Mouse (Mus musculus): ENCODE results near the gene Pnpla8.
"Not testable (repeated sequence)": the region's sequence is repeated elsewhere in the genome, so short reads cannot be mapped to it uniquely, and the experiment has no call there.

The Pnpla8 gene

DNA sequence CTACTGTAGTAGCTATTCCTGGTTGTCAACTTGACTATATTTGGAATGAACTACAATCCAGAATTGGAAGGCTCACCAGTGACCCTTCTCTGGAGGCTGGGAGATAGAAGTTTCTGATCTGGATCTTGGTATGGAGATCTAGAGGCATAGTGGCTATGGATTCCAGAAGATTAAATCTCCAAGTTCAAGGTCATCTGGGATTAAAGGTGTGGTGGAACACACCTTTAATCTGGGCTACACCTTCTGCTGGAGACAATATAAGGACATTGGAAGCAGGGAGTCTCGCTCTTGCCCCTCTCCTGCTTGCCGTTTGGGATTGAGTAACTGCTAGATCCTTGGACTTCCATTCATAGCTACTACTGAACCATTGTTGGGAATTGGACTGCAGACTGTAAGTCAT, at the start of gene Pnpla8:
Gene Pnpla8, plus strand, starts transcription at position 301 of the 400 bp plus-strand sequence.
- not testable (repeated sequence) for DNase-seq (ENCODE audit: low spot score in 2 of 2)

DNA sequence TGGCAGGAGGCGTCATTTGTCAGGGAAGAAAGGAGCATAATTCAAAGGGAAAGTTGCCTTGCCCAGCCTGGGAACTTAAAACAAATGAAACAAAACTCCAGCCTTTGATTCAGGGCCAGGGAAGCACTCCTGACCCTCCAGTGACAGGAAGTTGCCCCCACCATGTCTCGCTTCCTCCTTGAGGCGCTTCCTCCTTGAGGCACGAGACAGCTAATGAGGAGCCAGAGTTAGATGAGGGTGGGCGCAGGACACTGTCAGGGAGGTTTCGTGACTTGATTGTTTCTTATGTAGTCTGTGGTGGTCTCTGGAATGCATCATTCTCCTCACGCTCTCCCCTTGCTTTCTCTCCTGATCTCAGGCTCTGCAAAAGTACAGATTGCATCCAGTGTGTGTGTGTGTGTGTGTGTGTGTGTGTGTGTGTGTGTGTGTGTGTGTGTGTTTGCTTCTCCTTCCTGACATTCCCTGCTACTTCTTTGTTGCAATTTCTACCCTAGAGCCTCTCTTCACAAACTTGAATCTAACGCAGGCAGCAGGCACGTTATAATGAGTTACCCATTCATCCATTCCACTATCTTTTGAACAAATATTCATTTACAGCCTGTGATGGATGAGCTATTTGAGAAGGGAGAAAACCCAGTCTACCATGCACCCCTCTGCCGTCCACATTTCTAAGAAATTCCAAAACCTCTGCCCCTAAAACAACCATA, 44.7 kb upstream of the Pnpla8 start:
- DNase-seq (ENCODE audit: low spot score in 2 of 2), result no peak

DNA sequence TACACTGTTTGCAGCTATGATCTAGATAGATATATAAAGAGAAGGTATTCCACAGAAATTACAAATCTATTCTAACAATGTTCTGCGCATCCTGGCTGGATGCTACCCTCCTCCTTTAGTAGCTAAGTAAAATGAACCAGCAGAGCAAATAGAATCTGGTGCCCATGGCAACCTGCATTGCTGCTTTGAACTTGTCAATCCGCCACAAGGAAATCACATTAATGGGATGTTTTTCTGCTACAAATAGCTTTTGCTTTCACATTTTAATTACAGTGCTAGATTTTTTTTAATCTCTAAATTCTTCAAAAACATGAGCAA, 44.2 kb upstream of the Pnpla8 start:
- no peak for DNase-seq (ENCODE audit: low spot score in 2 of 2)

DNA sequence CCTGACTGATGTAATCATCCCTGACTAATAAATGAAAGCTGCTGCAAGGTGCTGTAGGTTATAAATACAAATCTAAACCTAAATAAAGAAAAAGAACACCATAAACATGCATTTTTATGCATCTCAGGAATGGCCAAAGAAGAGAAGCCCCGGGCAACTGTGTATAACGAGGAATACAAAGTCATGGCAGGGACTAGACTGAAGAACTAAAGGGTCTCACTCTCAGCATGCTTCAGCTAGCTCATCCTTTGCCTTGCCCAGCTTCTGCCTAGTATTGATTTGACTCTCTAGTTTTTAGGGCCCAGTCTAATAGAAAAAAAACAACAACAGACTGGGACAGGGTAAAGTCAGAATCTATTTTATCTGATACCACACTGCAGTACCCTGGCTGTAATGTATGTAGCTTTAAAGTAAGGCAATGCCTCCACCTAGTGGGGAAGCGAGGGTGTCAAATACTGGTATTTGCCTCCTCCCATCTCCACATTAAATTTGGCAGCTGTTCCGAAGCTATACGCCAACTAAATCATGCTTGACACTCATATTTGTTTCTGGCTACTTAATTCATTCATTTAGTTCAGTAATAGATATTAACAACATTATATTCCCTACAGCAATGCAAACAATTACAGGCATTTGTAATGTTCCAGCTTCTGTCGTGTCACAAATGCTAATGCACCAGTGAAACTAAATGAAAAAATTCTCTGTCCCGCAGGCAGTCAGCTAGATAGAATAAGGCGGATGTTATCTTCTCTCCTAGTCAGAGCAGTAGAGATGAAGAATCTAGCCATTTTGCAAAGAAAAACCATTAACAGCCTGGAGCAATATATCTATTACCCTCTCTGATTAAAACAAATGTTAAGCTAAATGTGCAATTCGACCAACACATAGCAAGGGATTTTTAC, 39.8 kb upstream of the Pnpla8 start:
- DNase-seq (ENCODE audit: low spot score in 2 of 2), result no peak

DNA sequence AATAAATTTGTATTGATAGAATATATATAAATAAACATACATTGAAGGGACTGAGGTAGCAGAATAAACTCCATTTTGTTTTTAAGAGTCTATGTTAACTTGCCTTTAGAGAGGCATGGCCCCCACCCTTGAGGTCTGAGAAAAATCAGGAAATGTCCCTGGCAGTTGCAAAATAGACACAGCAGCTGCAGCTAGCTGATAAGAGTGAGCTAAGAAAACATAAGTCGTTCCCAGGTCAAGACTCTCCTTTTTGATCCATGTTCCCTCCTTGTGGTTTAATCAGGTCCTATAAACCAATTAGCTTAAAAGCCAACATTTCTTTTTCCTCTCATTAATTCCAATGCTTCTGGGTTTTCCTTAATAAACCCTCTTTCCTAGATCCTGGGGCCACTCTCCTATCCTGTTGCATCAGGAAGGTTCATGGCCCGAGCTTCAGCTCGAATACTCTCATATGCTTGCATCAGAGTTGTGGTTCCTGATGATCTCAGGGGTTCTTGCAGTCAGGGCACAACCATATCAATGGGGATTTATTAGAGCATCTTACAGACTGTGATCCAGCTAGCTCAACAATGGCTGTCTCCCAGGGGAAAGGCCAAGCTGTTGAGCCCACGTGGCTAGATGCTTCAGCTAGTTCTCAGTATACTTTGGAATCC, 23.2 kb upstream of the Pnpla8 start:
- no peak for DNase-seq (ENCODE audit: low spot score in 2 of 2)

- peak in 1 of 2 experiments; percentile 20 for DNase-seq (ENCODE audit: low spot score in 2 of 2)
These were observed 11.9 kb upstream of the Pnpla8 start for GRCm38 (mm10) chr12:44209141-44209823.

- DNase-seq (ENCODE audit: low spot score in 2 of 2), result peak; percentile 100
These were observed 11.1 kb upstream of the Pnpla8 start, which contains the start of gene Dnajb9 for GRCm38 (mm10) chr12:44209824-44210752. Dnajb9 (minus strand) TSS chr12:44210326.

GRCm38 (mm10) chr12:44211555-44211954, 9.6 kb upstream of the Pnpla8 start:
- DNase-seq (ENCODE audit: low spot score in 2 of 2), result no peak

DNA sequence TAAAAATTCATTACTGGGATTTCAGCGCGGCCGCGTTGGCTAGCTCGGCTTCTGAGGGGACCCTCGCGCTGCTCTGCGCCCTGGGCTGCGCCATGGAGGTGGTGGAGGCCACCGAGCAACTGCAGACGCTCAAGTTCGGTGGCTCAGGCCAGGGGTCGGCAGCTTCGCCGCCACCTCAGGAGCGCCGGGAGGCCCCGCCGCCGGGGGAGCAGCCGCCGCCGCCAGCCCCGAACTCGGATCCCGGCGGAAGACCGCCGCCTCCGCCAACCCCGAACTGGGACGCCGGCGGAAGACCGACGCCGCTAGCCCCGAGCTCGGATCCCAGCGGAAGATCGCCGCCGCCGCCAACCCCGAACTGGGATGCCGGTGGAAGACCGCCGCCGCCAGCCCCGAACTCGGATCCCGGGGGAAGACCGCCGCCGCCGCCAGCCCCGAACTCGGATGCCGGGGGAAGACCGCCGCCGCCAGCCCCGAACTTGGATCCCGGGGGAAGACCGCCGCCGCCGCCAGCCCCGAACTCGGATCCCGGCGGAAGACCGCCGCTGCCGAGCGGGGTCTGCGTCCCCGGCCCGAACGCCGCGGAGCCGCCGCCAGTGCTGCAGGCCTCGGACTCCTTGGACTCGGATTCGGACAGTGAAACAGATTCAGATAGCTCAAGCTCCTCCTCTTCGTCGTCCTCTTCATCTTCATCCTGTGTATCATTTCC, 634 bp downstream of the Pnpla8 start:
- DNase-seq (ENCODE audit: low spot score in 2 of 2), result peak in 1 of 2 experiments; percentile 28

DNA sequence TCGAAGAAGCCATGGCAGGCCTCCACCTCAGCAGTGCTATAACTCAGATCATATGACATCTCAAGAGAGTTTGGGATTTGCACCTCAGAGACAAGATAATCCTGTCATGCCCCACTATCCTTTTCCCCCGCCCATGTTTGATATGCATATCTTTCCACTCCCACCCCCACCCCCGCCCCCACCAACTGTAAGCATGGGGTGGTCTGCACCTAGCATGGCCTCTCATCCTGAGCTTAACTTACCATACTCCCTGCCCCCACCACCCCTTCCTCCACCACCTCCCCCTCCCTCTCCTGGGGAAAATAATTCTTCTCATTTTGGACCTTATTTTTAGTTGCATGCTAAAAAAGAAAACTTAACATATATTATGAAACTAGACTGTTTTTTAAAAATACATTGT, 1.9 kb downstream of the Pnpla8 start:
- no peak for DNase-seq (ENCODE audit: low spot score in 2 of 2)

- no peak for DNase-seq (ENCODE audit: low spot score in 2 of 2)
These were observed 3.5 kb downstream of the Pnpla8 start for GRCm38 (mm10) chr12:44224650-44225049.

DNA sequence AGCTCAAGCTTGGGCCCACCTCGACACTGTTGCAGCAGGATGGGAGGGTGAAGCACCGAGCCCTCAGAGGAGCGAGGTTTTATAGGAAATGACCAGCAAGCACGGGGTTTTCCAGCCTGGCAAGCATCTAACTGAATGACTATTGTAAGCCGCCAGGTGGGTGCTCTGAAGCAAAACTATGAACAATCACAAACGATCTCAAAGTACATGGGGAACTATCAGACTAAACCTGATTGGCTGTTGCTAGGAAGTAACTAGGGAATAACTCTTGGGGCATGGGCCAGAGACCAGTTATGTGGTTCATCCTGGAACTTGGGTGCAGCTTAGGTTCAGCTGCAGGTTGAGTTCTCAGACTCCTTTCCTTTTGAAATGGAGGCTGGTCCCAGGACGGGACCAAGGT, 19.9 kb downstream of the Pnpla8 start:
- DNase-seq (ENCODE audit: low spot score in 2 of 2), result no peak

DNA sequence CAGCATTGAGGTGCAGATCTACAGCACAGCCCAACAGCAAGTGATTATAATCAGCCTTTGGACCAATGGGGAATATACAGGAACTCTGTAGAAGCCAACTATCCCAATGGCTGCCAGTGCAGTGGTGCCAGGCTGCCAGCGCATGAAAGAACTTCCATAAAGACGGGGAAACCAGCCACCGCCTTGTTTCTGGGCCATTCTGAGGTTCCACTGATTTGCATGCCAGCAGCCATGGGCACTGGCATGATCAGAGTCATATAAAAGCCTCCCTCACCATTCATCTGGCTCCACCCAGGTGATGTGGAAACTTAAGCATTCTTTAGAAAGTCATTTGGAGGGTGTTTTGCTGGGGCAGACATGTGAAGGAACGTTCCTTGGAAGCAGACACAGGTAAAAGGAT, 21.2 kb downstream of the Pnpla8 start:
- no peak for DNase-seq (ENCODE audit: low spot score in 2 of 2)

DNA sequence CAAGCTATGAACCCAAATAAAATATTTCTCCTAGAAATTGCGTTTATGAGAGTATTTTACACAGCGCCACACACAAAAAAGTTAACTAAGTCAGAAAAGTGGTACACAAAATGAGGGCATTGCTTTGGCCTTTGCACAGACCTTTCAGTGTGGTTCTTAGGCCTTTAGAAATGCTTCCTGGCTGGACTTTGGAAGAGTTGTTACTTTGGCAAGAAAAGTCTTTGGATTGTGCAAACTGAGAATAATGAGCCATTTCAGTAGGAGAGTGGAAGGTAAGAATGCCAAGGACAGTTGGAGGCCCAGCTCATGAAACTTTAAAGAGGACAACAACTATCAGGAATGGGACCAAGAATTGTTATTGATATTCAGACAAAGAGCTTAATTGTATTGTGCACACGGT, 24.6 kb downstream of the Pnpla8 start:
- DNase-seq (ENCODE audit: low spot score in 2 of 2), result no peak

DNA sequence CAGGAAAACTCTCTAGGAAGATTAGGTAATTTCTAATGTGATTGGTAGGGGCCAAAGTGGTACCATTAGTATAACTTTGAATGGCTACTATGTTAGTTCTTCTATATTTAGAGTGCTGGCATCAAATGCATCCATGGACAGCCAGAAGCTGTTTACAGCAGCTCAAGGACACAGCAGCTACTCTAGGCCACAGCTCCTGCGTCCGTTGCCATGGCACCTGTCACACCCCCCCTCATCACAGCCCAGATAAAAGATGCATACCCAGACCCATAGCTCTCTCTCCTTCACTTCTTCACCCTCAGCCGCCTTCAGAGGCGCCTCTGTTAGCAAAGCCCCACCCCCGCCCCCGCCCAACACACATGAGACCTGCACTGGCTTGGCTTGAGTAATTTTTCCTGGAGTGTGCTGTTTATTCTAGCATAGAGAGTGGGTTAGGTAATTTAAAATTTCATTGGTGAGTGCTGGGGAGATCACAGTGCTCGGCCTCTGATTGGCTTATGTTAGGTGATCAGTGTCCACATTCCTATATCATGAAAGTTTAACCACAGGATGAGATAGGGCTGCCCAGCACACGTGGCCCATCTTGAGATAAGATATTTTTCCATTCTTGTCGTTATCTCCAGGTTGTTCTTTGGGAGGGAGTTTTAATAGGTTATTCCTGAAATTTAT, 27.3 kb downstream of the Pnpla8 start:
- DNase-seq (ENCODE audit: low spot score in 2 of 2), result no peak

DNA sequence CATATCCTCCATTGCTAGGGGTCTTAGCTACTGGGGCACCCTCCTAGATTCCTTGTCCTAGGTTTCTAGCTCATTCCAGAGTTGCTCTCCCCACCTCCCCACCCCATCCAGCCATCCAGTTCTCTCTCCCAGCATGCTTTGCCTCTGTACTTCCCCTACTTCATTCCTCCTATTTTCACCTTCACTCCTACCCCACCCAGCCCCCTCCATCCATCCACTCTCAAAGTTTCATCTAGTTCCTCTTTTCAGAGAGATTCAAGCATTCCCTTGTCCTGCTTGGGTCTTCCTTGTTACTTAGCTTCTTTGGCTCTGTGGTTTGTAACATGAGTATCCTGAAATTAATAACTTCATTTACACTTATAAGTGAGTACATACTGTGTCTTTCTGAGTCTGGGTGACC, 41.4 kb downstream of the Pnpla8 start:
- DNase-seq (ENCODE audit: low spot score in 2 of 2), result no peak

GRCm38 (mm10) chr12:44265651-44266050, 44.5 kb downstream of the Pnpla8 start:
- DNase-seq (ENCODE audit: low spot score in 2 of 2), result no peak

DNA sequence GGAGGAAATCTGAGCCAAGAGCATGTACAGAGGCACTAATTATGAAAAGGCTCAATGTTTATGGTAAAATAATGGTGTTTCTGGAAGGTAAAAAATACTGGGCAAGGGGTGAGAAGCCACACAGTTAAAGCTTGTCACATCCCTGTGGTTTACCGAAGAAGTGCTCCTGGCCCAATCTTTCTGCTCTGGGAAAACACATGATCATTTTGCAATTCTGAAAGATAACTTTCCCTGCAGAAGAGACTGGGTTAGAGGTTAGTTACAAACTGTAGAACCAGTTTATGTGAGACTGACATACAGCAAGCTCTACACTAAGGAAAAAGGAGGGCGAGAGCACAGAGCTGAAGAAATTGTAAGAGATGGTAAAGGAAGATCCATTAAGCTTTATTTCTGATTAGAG, 46.0 kb downstream of the Pnpla8 start:
- no peak for DNase-seq (ENCODE audit: low spot score in 2 of 2)

GRCm38 (mm10) chr12:44268728-44269302, 47.6 kb downstream of the Pnpla8 start:
- DNase-seq (ENCODE audit: low spot score in 2 of 2), result peak; percentile 99

All from urinary bladder, adult 18-20 months (tissue).